Mouse (Mus musculus) monocyte, adult 2 months (primary cell): Measurements from ENCODE around the gene Fndc11.

Source experiments
- DNase-seq, 2 experiments: peaks; one replicate each; pipeline ENCODE4 v3.0.0; 2022; ENCODE audit warnings: low spot score in 2 of 2, low read depth in 1 of 2

Gene Fndc11

DNA sequence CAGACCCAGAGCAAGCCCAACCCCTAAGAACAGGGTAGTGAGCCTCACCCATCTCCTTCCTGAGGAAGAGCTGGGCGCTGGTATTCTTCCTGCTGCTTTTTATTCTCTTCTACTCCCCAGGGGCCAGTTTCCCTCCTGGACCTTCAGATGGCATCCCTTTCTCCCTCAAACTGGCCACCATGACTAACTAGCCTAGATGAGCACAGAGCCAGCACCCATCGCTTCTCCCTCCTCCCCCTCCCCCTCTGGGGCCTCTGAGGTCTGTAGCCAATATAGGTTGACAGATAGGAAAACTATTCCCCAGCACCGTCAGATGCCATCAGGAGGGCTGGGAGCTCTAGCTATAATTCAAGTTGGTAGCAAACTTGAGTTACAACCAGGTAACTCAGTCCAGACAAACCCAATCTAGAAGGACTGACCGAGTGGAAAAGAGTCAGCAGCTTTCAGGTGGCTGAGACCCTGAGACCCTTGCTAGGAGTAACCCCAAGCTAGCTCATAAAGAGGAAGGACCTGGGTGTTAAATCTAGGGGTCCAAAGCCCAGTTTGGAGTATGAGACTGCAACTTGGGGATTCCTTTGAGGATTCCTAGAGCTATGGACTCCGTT, 830 bp upstream of the Fndc11 start:
- DNase-seq: no peak

DNA sequence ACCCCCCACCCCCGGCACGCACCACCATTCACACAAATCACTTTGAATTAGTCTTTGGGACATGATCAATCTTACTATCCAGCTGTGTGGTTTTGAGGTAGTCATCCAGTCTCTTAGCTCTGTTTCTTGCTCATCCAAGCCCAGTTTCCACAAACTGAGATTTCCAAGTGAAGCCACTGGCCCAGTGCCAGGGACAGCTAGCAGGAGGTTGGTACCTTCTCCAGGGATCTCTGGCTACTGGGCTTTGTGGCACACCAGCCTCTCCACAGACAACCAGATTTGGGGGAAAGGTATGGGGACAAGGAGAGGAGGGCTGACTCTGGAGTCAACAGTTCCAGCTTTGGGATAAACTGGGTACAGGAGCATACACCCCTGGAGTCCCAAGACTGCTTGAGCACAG, 548 bp downstream of the Fndc11 start:
- no peak for DNase-seq

DNA sequence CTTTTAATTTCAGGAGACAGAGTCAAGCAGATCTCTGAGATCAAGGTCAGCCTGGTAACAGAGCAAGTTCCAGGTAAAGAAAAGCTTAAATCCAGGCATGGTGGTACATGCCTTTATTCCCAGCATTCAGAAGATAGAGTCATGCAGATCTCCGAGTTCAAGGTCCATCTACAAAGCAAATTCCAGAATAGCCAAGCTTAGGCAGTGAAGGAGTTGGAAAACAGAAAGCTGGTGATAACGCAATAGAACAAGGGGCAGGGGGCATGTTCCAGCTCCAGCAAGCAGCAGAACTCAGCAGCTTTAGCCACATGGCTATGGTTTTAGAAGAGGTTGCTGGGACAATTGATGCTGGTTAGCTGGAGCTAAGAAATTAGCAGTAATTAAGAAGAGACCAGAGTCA, 5.2 kb downstream of the Fndc11 start:
- no peak for DNase-seq

DNA sequence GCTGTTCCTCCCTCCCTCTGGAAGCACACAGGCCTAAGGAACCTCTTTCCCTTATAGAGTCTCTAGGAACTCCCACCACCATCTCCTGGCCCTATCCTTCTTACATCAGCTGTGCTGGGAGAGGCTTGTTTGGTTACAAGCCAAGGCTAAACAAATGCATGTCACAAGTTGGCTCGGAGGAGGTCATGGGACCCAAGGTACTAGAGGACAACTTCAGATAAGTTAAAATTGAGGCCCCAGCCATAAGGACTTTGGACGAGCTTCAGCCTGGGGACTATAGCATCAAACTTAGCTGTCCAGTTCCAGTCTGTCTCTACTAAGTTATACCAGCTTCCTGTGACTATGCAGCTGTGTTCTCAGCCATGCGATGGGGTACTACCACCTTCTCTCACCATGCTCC, 7.3 kb downstream of the Fndc11 start:
- DNase-seq: no peak

DNA sequence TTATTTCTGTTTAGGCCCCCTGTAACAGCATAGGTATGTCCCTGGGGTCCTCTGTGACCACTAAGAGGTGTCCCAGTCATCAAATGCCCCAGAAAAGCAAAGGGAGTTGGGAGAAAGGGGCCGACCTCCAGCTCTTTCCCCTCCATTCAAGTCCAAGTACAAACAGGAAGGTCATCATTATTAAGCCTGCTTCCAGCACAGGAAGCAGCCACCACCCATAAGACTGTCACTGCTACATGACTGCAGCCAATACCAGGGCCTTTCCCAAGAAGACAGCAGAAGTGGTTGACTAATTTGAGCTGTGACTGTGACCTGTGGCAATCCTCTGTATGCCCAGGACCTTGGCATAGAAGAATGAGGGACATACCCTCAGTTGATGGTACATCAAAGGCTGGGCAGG, 8.5 kb downstream of the Fndc11 start:
- no peak for DNase-seq

DNA sequence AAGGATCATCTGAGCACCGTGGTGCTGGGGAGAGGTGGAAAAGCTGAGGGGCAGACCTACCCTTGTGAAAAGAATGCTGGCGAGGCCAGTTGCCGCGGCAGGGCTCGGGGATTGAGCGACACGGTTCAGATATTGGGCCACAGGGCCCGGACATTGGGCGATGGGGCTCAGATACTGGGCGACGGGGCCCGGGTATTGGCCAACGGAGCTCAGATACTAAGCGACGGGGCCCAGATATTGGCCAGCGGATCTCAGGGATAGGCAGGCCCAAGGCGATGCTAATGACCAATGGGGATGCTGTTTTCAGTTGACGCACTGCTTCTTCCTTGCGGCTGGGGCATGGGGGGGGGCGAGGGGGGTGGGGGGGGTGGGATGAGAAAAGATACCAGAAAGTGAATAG, 11.4 kb downstream of the Fndc11 start:
- DNase-seq: no peak

DNA sequence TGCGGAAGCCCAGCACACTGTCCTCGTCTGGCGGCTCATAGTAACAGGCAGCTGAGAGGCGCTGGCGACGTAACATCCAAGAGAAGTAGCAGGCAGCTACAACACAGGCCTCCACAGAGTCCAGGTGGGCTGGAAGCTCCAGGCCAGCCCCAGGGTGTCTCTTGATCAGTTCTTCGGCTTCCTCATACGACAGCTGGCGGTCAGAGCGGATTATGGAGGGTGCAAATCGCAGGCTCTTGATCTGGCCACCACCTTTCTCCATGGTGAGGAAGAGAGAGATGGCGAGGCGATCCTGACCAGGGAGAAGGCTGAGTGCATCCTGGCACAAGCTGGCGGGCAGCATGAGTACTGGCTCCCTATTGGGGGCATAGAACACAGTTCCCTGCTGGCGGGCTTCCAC, 13.6 kb downstream of the Fndc11 start:
- DNase-seq: no peak

DNA sequence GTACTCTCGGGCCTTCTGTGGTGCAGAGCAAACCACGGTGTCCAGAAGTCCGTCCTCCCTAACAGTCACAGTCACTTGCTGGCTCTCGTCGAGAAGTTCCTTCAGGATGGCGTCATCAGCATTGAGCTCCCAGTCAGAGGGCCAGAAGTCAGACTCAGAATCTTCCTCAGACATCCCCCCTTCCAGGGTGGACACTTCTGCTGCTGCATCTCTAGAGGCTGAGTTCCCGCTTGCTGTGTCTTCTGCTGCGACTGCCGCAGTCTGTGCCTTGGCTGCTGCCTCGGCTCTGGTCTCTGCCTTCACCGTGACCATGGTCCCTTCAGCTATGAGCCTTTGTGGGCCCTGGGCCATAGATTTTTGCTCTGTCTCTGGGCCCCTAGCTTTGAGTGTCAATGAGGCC, 14.9 kb downstream of the Fndc11 start:
- DNase-seq: no peak

DNA sequence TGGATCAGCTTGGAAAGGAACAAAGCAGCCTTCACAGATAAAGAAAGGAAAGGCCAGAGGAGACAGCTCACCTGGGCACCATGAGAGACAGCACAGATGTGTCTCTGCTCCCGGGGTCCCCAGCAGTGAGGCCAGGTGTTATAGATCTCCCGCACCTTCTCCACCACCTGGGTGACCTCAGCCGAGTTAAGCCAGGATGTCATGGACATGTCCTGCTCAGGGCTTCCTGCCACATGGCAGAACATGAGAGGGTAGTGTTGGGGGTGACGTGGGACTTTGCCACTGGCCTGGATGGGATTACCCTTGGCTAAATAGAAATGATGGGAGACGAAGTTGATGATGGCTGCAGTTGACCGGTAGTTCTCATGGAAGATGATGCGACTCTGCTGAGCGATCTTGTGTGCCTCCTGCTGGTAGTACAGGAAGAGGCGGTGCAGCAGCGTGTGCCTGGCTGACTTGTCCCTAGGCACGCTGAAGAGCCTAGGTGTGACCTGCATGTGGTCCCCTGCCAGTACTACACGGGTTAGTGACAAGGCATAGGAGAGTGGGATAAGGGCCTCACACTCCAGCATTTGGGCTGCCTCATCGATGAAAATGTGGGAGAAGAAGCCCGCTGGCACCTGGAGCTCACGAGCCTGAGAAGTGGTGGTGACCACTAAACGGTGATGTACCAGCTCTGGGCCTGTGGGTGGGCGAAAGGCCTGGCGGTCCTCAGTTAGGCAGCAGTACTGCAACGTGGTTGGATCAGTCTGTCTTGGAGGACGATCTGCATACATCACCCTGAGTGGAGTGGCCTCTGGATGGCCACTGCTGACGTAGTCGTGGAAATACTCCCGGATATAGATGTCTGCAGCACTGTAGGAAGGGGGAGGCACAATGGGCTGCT, 16.1 kb downstream of the Fndc11 start:
- no peak for DNase-seq

DNA sequence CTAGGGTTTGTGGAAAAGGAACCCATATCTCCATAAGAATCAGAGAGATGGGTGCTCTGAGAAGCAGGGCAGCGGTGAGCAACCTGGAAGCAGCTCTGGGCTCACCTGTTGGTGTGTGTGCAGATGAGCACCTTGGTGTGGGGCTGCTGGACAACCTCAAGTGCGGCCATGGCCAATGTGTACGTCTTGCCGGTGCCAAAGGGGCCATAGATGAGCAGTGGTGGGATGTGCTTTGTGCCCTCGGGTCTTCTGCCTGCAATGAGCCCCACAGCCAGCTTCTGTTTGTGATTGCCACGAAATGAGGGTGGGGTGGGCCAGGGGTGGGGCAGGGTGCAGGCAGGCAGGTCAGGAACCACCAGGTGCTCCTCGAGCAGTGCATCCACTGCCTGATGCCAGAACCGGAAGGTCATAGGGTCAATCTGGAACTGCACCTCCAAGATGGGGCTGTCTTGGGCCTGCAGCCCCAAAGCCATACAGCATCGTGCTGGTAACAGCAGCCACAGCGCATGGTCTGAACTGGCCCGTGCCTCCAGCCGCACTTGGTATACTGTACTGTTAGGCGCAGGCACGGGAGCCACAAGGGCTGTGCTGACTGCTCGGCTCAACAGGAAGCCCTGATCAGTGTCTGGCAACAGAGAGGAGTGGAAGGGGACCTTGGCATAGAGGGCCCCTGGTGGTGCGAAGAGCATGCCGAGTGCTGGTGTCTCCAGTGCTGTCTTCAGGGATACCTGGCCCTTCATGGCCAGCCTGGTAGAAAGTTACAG, 17.6 kb downstream of the Fndc11 start:
- DNase-seq: no peak

DNA sequence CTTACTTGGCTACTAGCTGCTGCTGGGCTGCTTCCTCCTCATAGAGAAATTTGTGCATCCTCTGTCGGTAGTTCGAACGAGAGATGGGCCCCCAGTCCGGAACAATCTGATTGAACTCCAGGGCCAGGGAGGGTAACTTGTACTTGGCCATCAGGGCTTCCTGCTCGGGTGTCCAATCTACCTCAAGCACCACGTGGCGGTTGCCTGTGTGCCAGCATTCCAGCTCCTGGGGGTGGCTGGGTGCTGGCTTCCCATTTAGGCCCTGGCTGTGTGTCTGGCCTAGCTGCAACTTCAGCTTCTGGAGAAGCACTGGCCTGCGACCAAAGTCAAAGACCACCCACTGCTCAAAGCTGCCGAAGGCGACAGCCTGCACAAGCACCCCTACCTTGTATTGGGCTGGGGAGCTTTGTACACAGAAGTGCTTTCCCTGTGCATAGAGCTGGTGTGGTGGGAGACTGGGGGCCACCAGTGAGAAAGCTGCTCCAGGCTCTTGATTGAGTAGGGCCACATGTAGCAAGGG, 18.3 kb downstream of the Fndc11 start:
- no peak for DNase-seq

DNA sequence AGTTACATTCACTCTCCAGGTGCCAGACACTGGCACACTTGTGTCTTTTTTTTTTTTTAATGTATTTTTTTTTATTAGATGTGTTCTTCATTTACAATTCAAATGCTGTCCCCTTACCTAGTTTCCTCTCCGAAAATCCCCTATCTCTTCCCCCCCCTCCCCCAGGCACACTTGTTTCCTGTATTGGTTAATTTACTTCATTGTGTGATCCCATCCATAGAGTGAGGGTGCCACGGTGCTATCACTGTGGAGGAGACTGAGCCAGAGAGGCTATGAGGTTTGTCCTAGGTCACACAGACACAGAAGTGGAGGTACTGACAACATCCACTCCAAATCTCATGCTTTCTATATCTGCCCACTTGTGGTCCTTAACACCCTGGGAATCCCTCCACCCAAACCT, 19.0 kb downstream of the Fndc11 start:
- DNase-seq: no peak

DNA sequence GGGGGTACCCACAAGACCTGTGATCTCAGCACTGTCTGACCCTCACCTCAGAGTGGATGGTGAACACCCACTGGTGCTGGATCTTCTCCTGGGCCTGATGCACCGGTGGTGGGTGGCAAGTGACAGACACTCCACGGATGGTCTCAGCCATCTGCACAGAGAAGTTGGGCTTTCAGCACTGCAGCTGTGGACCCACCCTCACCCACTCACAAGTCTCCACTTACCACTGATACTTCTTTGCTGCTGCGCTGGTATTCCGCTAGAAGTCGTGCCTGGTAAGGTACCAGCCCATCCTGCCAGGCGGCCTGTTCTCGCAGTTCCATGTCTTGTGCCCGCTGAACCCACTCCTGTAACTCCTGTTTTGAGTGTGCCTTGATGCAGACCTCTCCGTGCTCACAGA, 19.4 kb downstream of the Fndc11 start:
- no peak for DNase-seq

DNA sequence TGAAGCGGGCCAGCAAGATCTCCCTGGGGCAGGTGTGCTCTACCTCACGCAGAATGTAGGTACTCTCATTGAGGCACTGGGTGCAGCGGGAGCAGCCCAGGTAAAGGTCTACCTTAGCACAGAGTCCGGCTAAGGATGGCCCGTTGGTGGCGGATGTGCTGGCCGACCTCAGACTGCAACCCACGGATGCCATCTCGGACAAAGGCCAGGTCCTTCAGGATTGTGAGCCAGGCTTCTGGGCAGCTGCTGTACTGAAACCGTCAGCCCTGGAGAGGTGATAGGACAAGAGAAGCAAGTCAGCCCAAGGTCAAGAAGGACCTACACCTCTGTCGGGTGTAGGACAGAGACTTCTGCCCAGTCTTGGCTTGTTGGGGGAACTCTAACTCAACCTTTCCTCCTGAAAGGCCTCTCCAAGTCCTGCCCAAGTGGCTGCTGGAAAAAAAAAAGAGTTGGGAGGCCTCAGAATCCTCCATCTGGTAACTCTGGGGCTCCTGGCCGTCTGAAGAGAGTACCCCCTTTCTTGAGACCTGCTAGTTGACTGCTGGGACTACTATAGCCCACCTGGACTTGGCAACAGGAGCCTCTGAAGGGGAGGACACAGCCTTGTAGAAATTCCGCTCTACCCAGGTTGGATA, 21.1 kb downstream of the Fndc11 start:
- DNase-seq: no peak

DNA sequence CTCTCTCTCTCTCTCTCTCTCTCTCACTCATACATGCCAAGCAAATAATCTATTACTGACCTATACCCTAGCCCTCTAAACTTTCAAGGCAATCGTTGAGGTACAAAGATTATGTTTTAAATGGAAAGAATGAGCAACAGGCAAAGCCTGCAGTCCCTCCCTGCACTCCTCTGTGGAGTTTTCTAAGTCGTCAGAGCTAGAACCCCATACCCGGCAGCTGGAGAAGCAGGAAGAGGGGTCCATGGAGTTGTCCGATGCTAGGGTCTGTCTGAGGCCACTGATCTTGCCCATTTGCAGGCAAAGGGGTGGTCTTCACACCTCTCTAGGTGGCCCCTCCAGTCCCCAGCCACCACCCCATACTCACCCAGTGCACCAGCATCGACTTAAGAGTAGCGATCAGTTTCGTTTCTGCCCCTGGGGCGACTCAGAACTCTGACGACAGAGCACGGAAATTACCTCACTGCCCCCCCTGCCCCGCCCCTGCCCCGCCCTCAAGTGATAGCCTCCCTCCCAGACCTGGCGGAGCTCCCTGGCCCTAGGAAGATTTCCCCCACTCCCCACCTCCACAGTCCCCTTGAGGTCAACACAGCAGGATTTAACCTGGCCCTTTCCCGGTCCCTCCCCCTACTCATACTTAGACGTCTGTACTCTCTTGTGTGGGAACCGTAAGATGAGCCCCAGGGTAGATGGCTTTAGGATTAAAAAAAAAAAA, 21.9 kb downstream of the Fndc11 start, which contains the start of gene Helz2:
TSS of gene Helz2 (minus strand) at position 426 of the 712 bp plus-strand sequence.
- DNase-seq: peak in 1 of 2 experiments; percentile 35

DNA sequence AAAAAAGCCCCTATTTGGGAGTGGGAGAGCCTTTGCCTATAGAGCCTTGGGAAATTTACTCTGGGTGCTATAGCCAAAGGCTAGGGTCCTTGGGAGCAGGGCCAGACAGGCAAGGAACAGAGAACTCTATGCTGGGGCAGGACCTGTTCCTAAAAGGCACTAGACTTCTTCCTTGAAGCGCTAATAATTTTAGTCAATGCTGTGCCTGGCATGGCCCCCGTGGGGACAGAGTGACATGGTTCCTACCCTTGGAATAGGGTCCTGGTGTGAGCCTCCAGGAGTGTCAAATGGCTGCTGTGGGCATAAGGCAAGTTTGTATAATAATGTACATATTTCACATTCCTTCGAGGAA, 22.5 kb downstream of the Fndc11 start:
- no peak for DNase-seq

DNA sequence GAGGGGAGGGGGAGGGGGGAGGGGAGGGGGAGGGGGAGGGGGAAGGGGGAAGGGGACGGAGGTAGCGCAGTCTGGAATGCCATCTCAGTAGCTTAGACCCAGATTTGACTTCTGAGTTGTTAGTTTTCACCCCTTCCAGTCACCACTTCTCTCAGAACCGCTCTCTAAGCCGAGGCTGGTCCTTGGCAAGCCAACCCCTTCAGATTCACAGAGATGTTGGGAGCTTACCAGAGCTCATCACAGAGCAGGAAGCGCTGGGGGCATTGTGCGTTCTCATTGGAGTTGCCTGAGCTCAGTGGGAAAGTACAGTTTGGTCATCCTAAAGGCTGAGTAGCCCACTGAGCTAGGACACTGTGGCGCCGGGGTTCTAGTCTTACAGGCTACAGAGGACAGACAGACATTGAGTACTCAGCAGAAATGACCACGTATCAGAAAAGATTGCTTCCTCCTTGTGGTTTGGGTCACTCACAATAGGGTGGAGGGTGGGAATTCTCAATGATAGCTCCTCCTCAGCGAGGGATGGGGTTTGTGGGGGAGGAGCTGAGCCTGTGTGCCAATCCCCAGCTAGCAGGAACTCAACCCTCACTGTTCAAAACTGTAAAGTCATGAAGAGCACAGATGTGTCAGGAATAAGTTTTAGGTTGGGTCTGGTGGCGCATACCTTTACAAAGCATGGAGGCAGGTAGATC, 24.0 kb downstream of the Fndc11 start:
- DNase-seq: peak; percentile 70

DNA sequence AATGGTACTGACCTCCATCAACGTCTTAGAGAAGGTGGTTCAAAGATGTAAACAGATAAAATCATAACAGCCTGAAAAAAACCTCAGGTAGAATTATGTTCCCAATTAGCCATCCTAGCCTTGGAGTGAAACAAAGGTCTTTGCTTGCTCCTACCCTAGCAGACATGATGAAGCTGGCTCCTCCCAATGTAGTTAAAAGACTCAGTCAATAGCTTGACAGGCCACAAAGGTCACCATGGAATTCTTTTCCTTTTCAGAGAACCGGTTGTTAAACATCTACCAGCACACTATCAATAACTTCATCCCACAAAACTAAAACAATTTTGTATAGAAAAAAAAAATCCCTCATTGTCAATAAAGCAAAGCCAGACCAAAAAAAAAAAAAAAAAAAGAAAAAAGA, 25.2 kb downstream of the Fndc11 start:
- no peak for DNase-seq

DNA sequence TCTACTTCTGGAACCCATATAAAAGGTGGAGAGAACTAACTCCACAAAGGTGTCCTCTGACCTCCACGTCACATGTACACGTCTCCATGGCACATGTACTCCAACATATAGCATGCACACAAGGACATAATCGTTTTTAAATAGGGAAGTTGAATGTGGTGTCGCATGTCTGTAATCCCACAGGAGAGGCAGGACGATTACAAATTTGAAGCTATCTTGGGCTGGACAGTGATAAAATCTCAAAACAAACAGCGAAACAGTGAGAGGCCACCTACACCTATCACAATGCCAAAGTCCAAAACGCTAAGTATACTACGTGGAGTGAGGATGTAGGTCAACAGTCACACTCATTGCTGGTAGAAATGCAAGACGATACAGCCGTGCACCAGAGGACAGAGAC, 29.4 kb downstream of the Fndc11 start:
- DNase-seq: no peak

DNA sequence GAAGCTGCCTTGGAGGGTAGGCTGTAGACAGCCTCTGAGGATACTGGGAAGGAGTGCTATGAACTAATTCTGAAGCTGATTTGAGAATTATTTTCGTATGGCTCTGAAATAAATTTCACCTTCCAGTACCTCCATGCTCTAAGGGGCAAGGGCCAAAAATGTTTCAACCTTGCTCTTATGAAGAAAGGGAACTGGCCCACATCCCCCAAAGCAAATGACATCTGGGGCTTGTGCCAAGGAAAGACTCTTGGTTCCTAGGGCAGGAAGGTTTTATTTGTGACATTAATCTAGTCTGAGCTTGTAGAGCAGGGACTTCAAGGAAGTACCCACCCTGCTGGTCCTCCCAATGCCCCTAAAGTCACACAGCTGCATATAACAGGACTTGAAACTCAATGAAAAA, 32.0 kb downstream of the Fndc11 start:
- no peak for DNase-seq
